Mouse (Mus musculus) forebrain, embryonic 12.5 days (tissue): Measurements from ENCODE around the gene Tmem237. TPM values are rescaled to one million over a fixed set of nuclear protein-coding genes. Genes with fewer than 3 reads are reported as not detected.

Experiments
- ATAC-seq: fragments of 200-750 bp; cut with Nextera tagmentation; 2 replicates; pipeline ENCODE4 v1.8.0; 2017; ENCODE audit warnings: moderate TSS enrichment; ENCODE audit not compliant: low FRiP score
- H3K27ac ChIP-seq: fragments of 300-500 bp; sonication (generic); 2 replicates; pipeline ENCODE4 v1.5.1; 2016; ENCODE audit warnings: mild to moderate bottlenecking
- H3K27me3 ChIP-seq: fragments of 300-500 bp; sonication (generic); 2 replicates; pipeline ENCODE4 v1.6.1; 2016; ENCODE audit warnings: mild to moderate bottlenecking
- H3K36me3 ChIP-seq: fragments of 300-500 bp; sonication (generic); replicated peaks from 2 replicates; pipeline ENCODE4 v1.6.1; 2016; ENCODE audit warnings: mild to moderate bottlenecking
- H3K4me1 ChIP-seq: fragments of 300-500 bp; sonication (generic); 2 replicates; pipeline ENCODE4 v1.6.1; 2016
- H3K4me2 ChIP-seq: fragments of 300-500 bp; sonication (generic); 2 replicates; pipeline ENCODE4 v1.6.1; 2016; ENCODE audit warnings: mild to moderate bottlenecking, moderate library complexity
- H3K4me3 ChIP-seq: fragments of 300-500 bp; sonication (generic); replicated peaks from 2 replicates; pipeline ENCODE4 v1.5.1; 2016; ENCODE audit warnings: mild to moderate bottlenecking
- H3K9ac ChIP-seq: fragments of 300-500 bp; sonication (generic); 2 replicates; pipeline ENCODE4 v1.6.1; 2016; ENCODE audit warnings: mild to moderate bottlenecking
- H3K9me3 ChIP-seq: fragments of 300-500 bp; sonication (generic); 2 replicates; pipeline ENCODE4 v1.6.1; 2016
- WGBS: fragments of 180-500 bp; shearing (Covaris S2); methylation state at CpG from one replicate; pipeline ENCODE4 v1.1.7; 2016; 5-methylcytosine and 5-hydroxymethylcytosine counted together
- polyA plus RNA-seq: library from polyadenylated mRNA; unstranded; fragments of >200 nt; fragmentation: Nextera tagmentation; extraction: Ambion mirVana; gene quantifications from 2 replicates; pipeline ENCODE4 v1.2.1, GENCODE M21; 2016

Tmem237 gene
- polyA plus RNA-seq, 1 experiment from 2014 or later = 56.1 TPM

GRCm38 (mm10) chr1:59158498-59158897 is 38.3 kb upstream of the Tmem237 start:
- no peak for ATAC-seq
- 90% methylated on average over 7 of the region's 7 CpGs for WGBS
- Histone ChIP-seq H3K4me3 (no peak overlapping the region), H3K27me3 (no peaks in the 10 kb centered on the region), H3K9me3 (no peaks in the 10 kb centered on the region), H3K4me2 (no peak overlapping the region), H3K27ac (no peak overlapping the region), H3K4me1 (peaks cover 10% of the 10 kb centered on the region), H3K36me3 (0 out of 2 replicates have a peak, but pooled peaks cover 9% of the 10 kb centered on the region), H3K9ac (no peak overlapping the region)

- Histone ChIP-seq H3K4me2 (no peak overlapping the region), H3K27ac (no peak overlapping the region), H3K4me3 (no peak overlapping the region), H3K36me3 (0 out of 2 replicates have a peak, but pooled peaks cover 3% of the 10 kb centered on the region), H3K4me1 (peaks cover 4% of the 10 kb centered on the region), H3K9me3 (no peaks in the 10 kb centered on the region), H3K27me3 (no peaks in the 10 kb centered on the region), H3K9ac (no peak overlapping the region)
- no peak for ATAC-seq
- WGBS = 85% methylated on average over 4 of the region's 4 CpGs
These were observed 37.6 kb upstream of the Tmem237 start for GRCm38 (mm10) chr1:59157846-59158245.

GRCm38 (mm10) chr1:59152346-59152745 is 32.1 kb upstream of the Tmem237 start:
- no peak overlapping the region for H3K4me2 ChIP-seq
- H3K27ac ChIP-seq = no peak overlapping the region
- WGBS = 72% methylated on average over 4 of the region's 4 CpGs
- no peak overlapping the region for H3K9ac ChIP-seq
- H3K4me3 ChIP-seq = no peak overlapping the region
- no peaks in the 10 kb centered on the region for H3K36me3 ChIP-seq
- H3K27me3 ChIP-seq = no peaks in the 10 kb centered on the region
- no peaks in the 10 kb centered on the region for H3K9me3 ChIP-seq
- H3K4me1 ChIP-seq = no peaks in the 10 kb centered on the region
- no peak for ATAC-seq

- WGBS = 84% methylated on average over 5 of the region's 5 CpGs
- Histone ChIP-seq H3K9ac (no peak overlapping the region), H3K27ac (no peak overlapping the region), H3K4me1 (no peaks in the 10 kb centered on the region), H3K27me3 (no peaks in the 10 kb centered on the region), H3K4me3 (no peak overlapping the region), H3K4me2 (no peak overlapping the region), H3K9me3 (no peaks in the 10 kb centered on the region), H3K36me3 (no peaks in the 10 kb centered on the region)
- no peak for ATAC-seq
These were observed 30.3 kb upstream of the Tmem237 start for GRCm38 (mm10) chr1:59150542-59150941.

- Histone ChIP-seq H3K27ac (no peak overlapping the region), H3K27me3 (no peaks in the 10 kb centered on the region), H3K9ac (no peak overlapping the region), H3K4me2 (no peak overlapping the region), H3K4me3 (no peak overlapping the region), H3K9me3 (no peaks in the 10 kb centered on the region), H3K4me1 (no peaks in the 10 kb centered on the region), H3K36me3 (no peaks in the 10 kb centered on the region)
- ATAC-seq = no peak
- 81% methylated on average over 10 of the region's 10 CpGs for WGBS
These were observed 24.3 kb upstream of the Tmem237 start for GRCm38 (mm10) chr1:59144543-59144942.

GRCm38 (mm10) chr1:59142809-59143208 is 22.6 kb upstream of the Tmem237 start:
- H3K9me3 ChIP-seq = no peaks in the 10 kb centered on the region
- no peak for ATAC-seq
- no peaks in the 10 kb centered on the region for H3K4me1 ChIP-seq
- H3K27me3 ChIP-seq = no peaks in the 10 kb centered on the region
- H3K36me3 ChIP-seq = no peaks in the 10 kb centered on the region
- no peak overlapping the region for H3K27ac ChIP-seq
- H3K4me3 ChIP-seq = no peak overlapping the region
- no peak overlapping the region for H3K4me2 ChIP-seq
- no peak overlapping the region for H3K9ac ChIP-seq

- no peak for ATAC-seq
- 80% methylated on average over 5 of the region's 5 CpGs for WGBS
- H3K4me1 ChIP-seq = no peaks in the 10 kb centered on the region
- H3K9me3 ChIP-seq = no peaks in the 10 kb centered on the region
- no peak overlapping the region for H3K27ac ChIP-seq
- H3K4me2 ChIP-seq = no peak overlapping the region
- no peak overlapping the region for H3K9ac ChIP-seq
- H3K27me3 ChIP-seq = no peaks in the 10 kb centered on the region
- H3K4me3 ChIP-seq = no peak overlapping the region
- no peaks in the 10 kb centered on the region for H3K36me3 ChIP-seq
These were observed 14.2 kb upstream of the Tmem237 start for GRCm38 (mm10) chr1:59134419-59134818.

GRCm38 (mm10) chr1:59128879-59129278 is 8.7 kb upstream of the Tmem237 start:
- Histone ChIP-seq H3K4me3 (no peak overlapping the region), H3K4me1 (no peaks in the 10 kb centered on the region), H3K4me2 (no peak overlapping the region), H3K36me3 (no peaks in the 10 kb centered on the region), H3K9me3 (no peaks in the 10 kb centered on the region), H3K27me3 (no peaks in the 10 kb centered on the region), H3K27ac (no peak overlapping the region), H3K9ac (no peak overlapping the region)
- ATAC-seq = no peak
- WGBS = 84% methylated on average over 7 of the region's 7 CpGs

GRCm38 (mm10) chr1:59125558-59125957 is 5.3 kb upstream of the Tmem237 start:
- no peak overlapping the region for H3K4me3 ChIP-seq
- WGBS = 79% methylated on average over 5 of the region's 5 CpGs
- H3K4me2 ChIP-seq = no peak overlapping the region
- H3K9me3 ChIP-seq = no peaks in the 10 kb centered on the region
- no peaks in the 10 kb centered on the region for H3K27me3 ChIP-seq
- 0 out of 2 replicates have a peak, but pooled peaks cover under 1% of the 10 kb centered on the region for H3K4me1 ChIP-seq
- ATAC-seq = no peak
- H3K27ac ChIP-seq = no peak overlapping the region
- H3K36me3 ChIP-seq = no peaks in the 10 kb centered on the region
- H3K9ac ChIP-seq = no peak overlapping the region

GRCm38 (mm10) chr1:59110524-59110923 is 9.7 kb downstream of the Tmem237 start:
- Histone ChIP-seq H3K9ac (no peak overlapping the region), H3K4me2 (no peak overlapping the region), H3K36me3 (peaks cover 62% of the 10 kb centered on the region), H3K9me3 (no peaks in the 10 kb centered on the region), H3K4me3 (no peak overlapping the region), H3K4me1 (no peaks in the 10 kb centered on the region), H3K27me3 (no peaks in the 10 kb centered on the region), H3K27ac (no peak overlapping the region)
- 93% methylated on average over 8 of the region's 8 CpGs for WGBS
- no peak for ATAC-seq

GRCm38 (mm10) chr1:59102071-59102470 is 18.1 kb downstream of the Tmem237 start:
- no peak overlapping the region for H3K4me2 ChIP-seq
- H3K27me3 ChIP-seq = no peaks in the 10 kb centered on the region
- 90% methylated on average over 6 of the region's 6 CpGs for WGBS
- no peak overlapping the region for H3K9ac ChIP-seq
- H3K27ac ChIP-seq = no peak overlapping the region
- ATAC-seq = no peak
- H3K9me3 ChIP-seq = no peaks in the 10 kb centered on the region
- H3K4me3 ChIP-seq = no peak overlapping the region
- peaks cover 40% of the 10 kb centered on the region for H3K36me3 ChIP-seq
- no peaks in the 10 kb centered on the region for H3K4me1 ChIP-seq

GRCm38 (mm10) chr1:59101020-59101419 is 19.2 kb downstream of the Tmem237 start:
- H3K27me3 ChIP-seq = no peaks in the 10 kb centered on the region
- WGBS = 94% methylated on average over 5 of the region's 5 CpGs
- no peak for ATAC-seq
- peaks cover 35% of the 10 kb centered on the region for H3K36me3 ChIP-seq
- H3K27ac ChIP-seq = no peak overlapping the region
- no peak overlapping the region for H3K4me3 ChIP-seq
- H3K9me3 ChIP-seq = no peaks in the 10 kb centered on the region
- no peak overlapping the region for H3K9ac ChIP-seq
- H3K4me2 ChIP-seq = no peak overlapping the region
- H3K4me1 ChIP-seq = no peaks in the 10 kb centered on the region

GRCm38 (mm10) chr1:59094705-59095104 is 25.5 kb downstream of the Tmem237 start, which contains the start of gene C2cd6:
C2cd6 (minus strand) TSS chr1:59094900.
- H3K27ac ChIP-seq = no peak within 1 kb of the TSS
- H3K27me3 ChIP-seq = no peaks in the 10 kb centered on the region
- no peak within 1 kb of the TSS for H3K9ac ChIP-seq
- H3K4me2 ChIP-seq = no peak within 1 kb of the TSS
- peaks cover 5% of the 10 kb centered on the region for H3K36me3 ChIP-seq
- no peaks in the 10 kb centered on the region for H3K4me1 ChIP-seq
- no peak for ATAC-seq
- WGBS = 98% methylated on average over 19 of the region's 19 CpGs
- no peaks in the 10 kb centered on the region for H3K9me3 ChIP-seq
- H3K4me3 ChIP-seq = no peak within 1 kb of the TSS
